8 mouse cellular contexts compared by ENCODE assay signal in genomic region chr12:24696500-24697483, GRCm38 (mm10). TPM values are rescaled to one million over a fixed set of nuclear protein-coding genes. Genes with fewer than 3 reads are reported as not detected.
DNase-seq lines count a peak whose midpoint lies in the region; ATAC-seq lines count a peak whose summit lies in the region.

No protein-coding gene starts in this region.

- no peak overlapping the region for H3K4me3 ChIP-seq in forebrain, embryonic 11.5 days (ENCODE audit: low read depth, low read length)
- no peak overlapping the region for H3K4me3 ChIP-seq in heart, embryonic 16.5 days (ENCODE audit: low read length)
- no peak overlapping the region for H3K4me3 ChIP-seq in liver, embryonic 15.5 days (replicated peaks)
- H3K4me3 ChIP-seq in neural tube, embryonic 12.5 days = no peak overlapping the region
- no peak overlapping the region for H3K4me3 ChIP-seq in stomach, embryonic 16.5 days (replicated peaks; ENCODE audit: low read length)

- peak; percentile 74 to 75 for DNase-seq in CD8-positive naive resting alpha-beta T cell, adult 2 months (ENCODE audit: low read depth in 2 of 2, low spot score in 2 of 2)
- DNase-seq in c-Kit-positive CD71-negative TER-119-negative erythroid progenitor cells, embryonic 14.5 days (ENCODE audit: low read depth) = peak; percentile 83
- DNase-seq in forebrain, embryonic 11.5 days (ENCODE audit: low spot score) = peak; percentile 90
- DNase-seq in kidney, postnatal 25 days = peak; percentile 90 to 93

- 45% methylated on average over 16 of the region's 16 CpGs for WGBS in forebrain, embryonic 11.5 days
- WGBS in heart, embryonic 16.5 days = 34% methylated on average over 16 of the region's 16 CpGs
- 29% methylated on average over 16 of the region's 16 CpGs for WGBS in liver, embryonic 15.5 days (ENCODE audit: insufficient replicate concordance)
- 42% methylated on average over 16 of the region's 16 CpGs for WGBS in neural tube, embryonic 12.5 days
- WGBS in stomach, embryonic 16.5 days = 40% methylated on average over 16 of the region's 16 CpGs

- no peaks in the 10 kb centered on the region for H3K27me3 ChIP-seq in forebrain, embryonic 11.5 days (ENCODE audit: control insufficient read depth, insufficient read depth, low read length)
- peaks cover 5% of the 10 kb centered on the region; the same call in 1 of the 2 replicates for H3K27me3 ChIP-seq in heart, embryonic 16.5 days (ENCODE audit: control insufficient read depth, insufficient read depth, low read length)
- H3K27me3 ChIP-seq in liver, embryonic 15.5 days = no peaks in the 10 kb centered on the region; the same call in 1 of the 2 replicates
- H3K27me3 ChIP-seq in neural tube, embryonic 12.5 days (replicated peaks) = no peaks in the 10 kb centered on the region
- H3K27me3 ChIP-seq in stomach, embryonic 16.5 days (ENCODE audit: control insufficient read depth, insufficient read depth, low read length) = no peaks in the 10 kb centered on the region

- H3K9me3 ChIP-seq in forebrain, embryonic 11.5 days (ENCODE audit: control insufficient read depth, low read length) = no peaks in the 10 kb centered on the region
- no peaks in the 10 kb centered on the region for H3K9me3 ChIP-seq in heart, embryonic 16.5 days (replicated peaks; ENCODE audit: control insufficient read depth, low read length)
- no peaks in the 10 kb centered on the region for H3K9me3 ChIP-seq in liver, embryonic 15.5 days (replicated peaks)
- H3K9me3 ChIP-seq in neural tube, embryonic 12.5 days = no peaks in the 10 kb centered on the region
- no peaks in the 10 kb centered on the region for H3K9me3 ChIP-seq in stomach, embryonic 16.5 days (replicated peaks; ENCODE audit: control insufficient read depth, low read length)

- no peaks in the 10 kb centered on the region for H3K36me3 ChIP-seq in forebrain, embryonic 11.5 days (ENCODE audit: control insufficient read depth, insufficient read depth, low read length)
- H3K36me3 ChIP-seq in heart, embryonic 16.5 days (ENCODE audit: control insufficient read depth, insufficient read depth) = no peaks in the 10 kb centered on the region
- H3K36me3 ChIP-seq in liver, embryonic 15.5 days (replicated peaks) = no peaks in the 10 kb centered on the region
- H3K36me3 ChIP-seq in neural tube, embryonic 12.5 days = no peaks in the 10 kb centered on the region
- no peaks in the 10 kb centered on the region for H3K36me3 ChIP-seq in stomach, embryonic 16.5 days (ENCODE audit: control insufficient read depth, insufficient read depth, low read length)

- no peak overlapping the region for H3K9ac ChIP-seq in forebrain, embryonic 11.5 days (ENCODE audit: low read length)
- no peak overlapping the region for H3K9ac ChIP-seq in heart, embryonic 16.5 days (ENCODE audit: low read length)
- no peak overlapping the region for H3K9ac ChIP-seq in liver, embryonic 15.5 days
- H3K9ac ChIP-seq in neural tube, embryonic 12.5 days = no peak overlapping the region
- H3K9ac ChIP-seq in stomach, embryonic 16.5 days (ENCODE audit: low read length) = no peak overlapping the region

- no peak overlapping the region for H3K27ac ChIP-seq in forebrain, embryonic 11.5 days (ENCODE audit: low read depth, low read length)
- H3K27ac ChIP-seq in heart, embryonic 16.5 days (ENCODE audit: low read length) = no peak overlapping the region
- no peak overlapping the region for H3K27ac ChIP-seq in liver, embryonic 15.5 days (replicated peaks)
- H3K27ac ChIP-seq in neural tube, embryonic 12.5 days = no peak overlapping the region
- H3K27ac ChIP-seq in stomach, embryonic 16.5 days (ENCODE audit: low read length) = no peak overlapping the region

- H3K4me1 ChIP-seq in forebrain, embryonic 11.5 days (replicated peaks; ENCODE audit: control insufficient read depth, insufficient read depth, low read length) = no peaks in the 10 kb centered on the region
- H3K4me1 ChIP-seq in heart, embryonic 16.5 days (ENCODE audit: control insufficient read depth, insufficient read depth, low read length) = no peaks in the 10 kb centered on the region
- H3K4me1 ChIP-seq in liver, embryonic 15.5 days (replicated peaks) = peaks cover 4% of the 10 kb centered on the region; the same call in 1 of the 2 replicates
- H3K4me1 ChIP-seq in neural tube, embryonic 12.5 days = no peaks in the 10 kb centered on the region
- H3K4me1 ChIP-seq in stomach, embryonic 16.5 days (ENCODE audit: control insufficient read depth, insufficient read depth, low read length) = no peaks in the 10 kb centered on the region

- ATAC-seq in forebrain, embryonic 11.5 days (replicated peaks; ENCODE audit: low FRiP score) = peak; percentile 76
- ATAC-seq in heart, embryonic 16.5 days (replicated peaks; ENCODE audit: extremely low read depth, insufficient read depth, low FRiP score) = peak; percentile 88
- peak; percentile 74; the same call in 1 of the 2 replicates for ATAC-seq in liver, embryonic 15.5 days (ENCODE audit: insufficient read depth)
- peak; percentile 81 for ATAC-seq in neural tube, embryonic 12.5 days (ENCODE audit: low FRiP score, low read depth)
- peak; percentile 74 for ATAC-seq in stomach, embryonic 16.5 days (ENCODE audit: insufficient read depth, low FRiP score)

- no peak overlapping the region for H3K4me2 ChIP-seq in forebrain, embryonic 11.5 days (ENCODE audit: low read depth, low read length, severe bottlenecking)
- H3K4me2 ChIP-seq in heart, embryonic 16.5 days (ENCODE audit: low read depth, low read length) = no peak overlapping the region
- no peak overlapping the region for H3K4me2 ChIP-seq in liver, embryonic 15.5 days
- peak overlapping the region; percentile 33; the same call in 1 of the 2 replicates for H3K4me2 ChIP-seq in neural tube, embryonic 12.5 days (replicated peaks)
- H3K4me2 ChIP-seq in stomach, embryonic 16.5 days (ENCODE audit: low read depth, low read length) = no peak overlapping the region

RNA-seq across cellular contexts. Expression of gene Rrm2, which starts 11.2 kb away (rescaled TPM):
- 635 and 669 TPM in 2 replicates for polyA plus RNA-seq in forebrain, embryonic 11.5 days (2014; fragmentation: Nextera tagmentation; extraction: Ambion mirVana)
- polyA plus RNA-seq in heart, embryonic 16.5 days (2015; fragmentation: Nextera tagmentation; extraction: Ambion mirVana) = 231 and 265 TPM in 2 replicates
- polyA plus RNA-seq in liver, embryonic 15.5 days (2015; fragmentation: Nextera tagmentation; extraction: Ambion mirVana) = 444 and 469 TPM in 2 replicates
- polyA plus RNA-seq in neural tube, embryonic 12.5 days (2016; fragmentation: Nextera tagmentation; extraction: Ambion mirVana) = 261 and 262 TPM in 2 replicates
- 139 and 145 TPM in 2 replicates for polyA plus RNA-seq in stomach, embryonic 16.5 days (2015; fragmentation: Nextera tagmentation; extraction: Ambion mirVana)

RNA-seq across cellular contexts. Expression of gene Cys1, which starts 15.2 kb away (rescaled TPM):
- polyA plus RNA-seq in forebrain, embryonic 11.5 days (2014; fragmentation: Nextera tagmentation; extraction: Ambion mirVana) = 0.76 and 0.85 TPM in 2 replicates
- 0.97 and 1.5 TPM in 2 replicates for polyA plus RNA-seq in heart, embryonic 16.5 days (2015; fragmentation: Nextera tagmentation; extraction: Ambion mirVana)
- 0.61 and 0.76 TPM in 2 replicates for polyA plus RNA-seq in liver, embryonic 15.5 days (2015; fragmentation: Nextera tagmentation; extraction: Ambion mirVana)
- polyA plus RNA-seq in neural tube, embryonic 12.5 days (2016; fragmentation: Nextera tagmentation; extraction: Ambion mirVana) = 1.1 and 1.3 TPM in 2 replicates
- polyA plus RNA-seq in stomach, embryonic 16.5 days (2015; fragmentation: Nextera tagmentation; extraction: Ambion mirVana) = 1.8 and 1.9 TPM in 2 replicates

RNA-seq across cellular contexts. Expression of gene Klf11, which starts 45.7 kb away (rescaled TPM):
- polyA plus RNA-seq in forebrain, embryonic 11.5 days (2014; fragmentation: Nextera tagmentation; extraction: Ambion mirVana) = 13.1 and 13.5 TPM in 2 replicates
- 20.3 and 21.1 TPM in 2 replicates for polyA plus RNA-seq in heart, embryonic 16.5 days (2015; fragmentation: Nextera tagmentation; extraction: Ambion mirVana)
- 9.3 and 10.2 TPM in 2 replicates for polyA plus RNA-seq in liver, embryonic 15.5 days (2015; fragmentation: Nextera tagmentation; extraction: Ambion mirVana)
- polyA plus RNA-seq in neural tube, embryonic 12.5 days (2016; fragmentation: Nextera tagmentation; extraction: Ambion mirVana) = 15.5 and 16.3 TPM in 2 replicates
- 12.8 TPM in 2 replicates for polyA plus RNA-seq in stomach, embryonic 16.5 days (2015; fragmentation: Nextera tagmentation; extraction: Ambion mirVana)
